ENCODE assay signal across 14 mouse cellular contexts in the genomic region with DNA sequence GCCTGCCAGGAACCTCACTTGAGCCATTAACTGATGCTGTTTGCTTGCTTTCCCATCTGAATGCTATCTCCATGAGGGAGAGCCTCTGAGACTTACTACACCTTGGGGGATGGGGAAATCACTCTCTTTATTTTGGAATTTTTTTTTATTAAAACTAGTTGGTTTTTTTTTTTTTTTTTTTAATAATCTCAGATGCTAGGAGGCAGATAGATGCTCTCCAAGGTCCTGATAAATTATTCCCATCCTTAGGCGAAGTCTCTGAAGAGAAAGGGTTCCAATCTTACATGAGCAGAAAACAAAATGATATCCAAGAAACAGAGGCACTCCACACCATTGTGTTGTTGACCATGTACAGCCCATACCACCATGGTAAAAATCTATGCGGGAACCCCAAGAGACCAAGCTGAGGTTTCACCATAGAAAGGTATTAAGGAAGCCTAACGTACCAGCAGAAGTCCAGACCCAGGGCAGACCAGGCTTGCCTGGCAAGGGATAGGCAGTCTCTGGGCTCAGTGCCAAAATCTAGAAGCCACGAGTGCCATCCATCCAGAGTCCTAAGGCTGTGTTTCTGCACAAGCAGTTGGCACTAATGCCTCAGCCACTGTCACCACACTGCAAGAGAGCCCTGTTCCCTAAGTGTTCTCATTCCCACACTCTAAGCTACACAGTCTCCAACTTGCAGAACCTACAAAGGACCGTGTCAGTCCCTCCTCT.
DNase-seq lines count a peak whose midpoint lies in the region; ATAC-seq and TF ChIP-seq lines count a peak whose summit lies in the region.
"Had no signal": no experiment of that assay in that cellular context is flagged by ENCODE, and none has a peak within 500 bp of the region (broad histone marks: within the 10 kb centered on the region; RNA-seq: fewer than 3 reads in every experiment).

No protein-coding gene starts in this region.

- in situ Hi-C loops in ES-E14 (cut with MboI; ENCODE audit: low sequenced_read_pairs in 2 of 2, unreplicated experiment in 2 of 2): no loop called here

- peak; percentile 18 for DNase-seq in adrenal gland, adult 2 months
- no peak for DNase-seq in adrenal gland, adult 18-20 months (ENCODE audit: low spot score in 2 of 2)
- DNase-seq in kidney, adult 18-20 months: peak; percentile 15
- no peak for DNase-seq in ES-E14 (ENCODE audit: low read depth, low spot score)
- DNase-seq in cerebellum, postnatal 10 days: peak; percentile 80 to 83
- DNase-seq in gastrocnemius, postnatal 25 days: no peak
- DNase-seq: thymus, postnatal 14 days had no signal

- 0 out of 2 replicates have a peak, but pooled peaks cover 5% of the 10 kb centered on the region for H3K4me1 ChIP-seq in kidney, embryonic 14.5 days (ENCODE audit: control insufficient read depth, insufficient read depth, low read length)
- H3K4me1 ChIP-seq in ES-E14 (ENCODE audit: control insufficient read depth in 2 of 2, insufficient read depth in 2 of 2, low read length in 2 of 2, poor library complexity in 1 of 2): no peaks in the 10 kb centered on the region
- H3K4me1 ChIP-seq: embryonic facial prominence, embryonic 12.5 days had no signal

- H3K9ac ChIP-seq in kidney, embryonic 14.5 days (ENCODE audit: low read depth, low read length): no peak overlapping the region
- no peak overlapping the region for H3K9ac ChIP-seq in ES-E14 (ENCODE audit: insufficient read depth, low read depth, low read length, poor library complexity, severe bottlenecking)
- H3K9ac ChIP-seq: embryonic facial prominence, embryonic 12.5 days; heart, embryonic 15.5 days; midbrain, embryonic 15.5 days had no signal

- no peaks in the 10 kb centered on the region for H3K36me3 ChIP-seq in kidney, embryonic 14.5 days (ENCODE audit: control insufficient read depth, insufficient read depth, low read length)
- H3K36me3 ChIP-seq in ES-E14 (ENCODE audit: control insufficient read depth, insufficient read depth, low read length, poor library complexity, severe bottlenecking): no peaks in the 10 kb centered on the region
- H3K36me3 ChIP-seq: embryonic facial prominence, embryonic 12.5 days; heart, embryonic 15.5 days; midbrain, embryonic 15.5 days had no signal

- H3K4me2 ChIP-seq in kidney, embryonic 14.5 days (replicated peaks; ENCODE audit: low read depth, low read length): no peak overlapping the region
- H3K4me2 ChIP-seq: embryonic facial prominence, embryonic 12.5 days; heart, embryonic 15.5 days; midbrain, embryonic 15.5 days had no signal

- H3K27ac ChIP-seq in kidney, embryonic 14.5 days (ENCODE audit: low read depth, low read length): no peak overlapping the region
- no peak overlapping the region for H3K27ac ChIP-seq in ES-E14 (ENCODE audit: insufficient read depth, low read depth, low read length, poor library complexity, severe bottlenecking)
- H3K27ac ChIP-seq: embryonic facial prominence, embryonic 12.5 days; heart, embryonic 15.5 days; midbrain, embryonic 15.5 days had no signal

- no peaks in the 10 kb centered on the region for H3K27me3 ChIP-seq in kidney, embryonic 14.5 days (ENCODE audit: control insufficient read depth, insufficient read depth, low read length)
- H3K27me3 ChIP-seq: embryonic facial prominence, embryonic 12.5 days; heart, embryonic 15.5 days; midbrain, embryonic 15.5 days had no signal

- 77% methylated on average over 5 of the region's 5 CpGs for WGBS in kidney, embryonic 14.5 days

- H3K9me3 ChIP-seq in kidney, embryonic 14.5 days (ENCODE audit: control insufficient read depth, low read length): no peaks in the 10 kb centered on the region
- H3K9me3 ChIP-seq in ES-E14 (ENCODE audit: control insufficient read depth, insufficient read depth, low read depth, low read length): no peaks in the 10 kb centered on the region
- H3K9me3 ChIP-seq: embryonic facial prominence, embryonic 12.5 days; heart, embryonic 15.5 days; midbrain, embryonic 15.5 days had no signal

- no peak overlapping the region for H3K4me3 ChIP-seq in kidney, embryonic 14.5 days (ENCODE audit: low read length)
- no peak overlapping the region for H3K4me3 ChIP-seq in ES-E14 (ENCODE audit: insufficient read depth in 1 of 2, low read depth in 1 of 2, low read length in 2 of 2, poor library complexity in 1 of 2, severe bottlenecking in 1 of 2)
- H3K4me3 ChIP-seq: embryonic facial prominence, embryonic 12.5 days; heart, embryonic 15.5 days; midbrain, embryonic 15.5 days had no signal

- ATAC-seq in kidney, embryonic 14.5 days (ENCODE audit: low FRiP score, low TSS enrichment): no peak
- ATAC-seq in CD4-positive, CD25-positive, alpha-beta regulatory T cell, adult 4 months: no peak
- ATAC-seq: forebrain, embryonic 16.5 days; intestine, postnatal 0 days; midbrain, embryonic 15.5 days had no signal

TF ChIP-seq in ES-E14, 5 proteins besides CTCF, POLR2A, EP300 and RAD21:
- TF ChIP-seq ZC3H11A (IDR thresholded peaks at IDR 0.05; ENCODE audit: borderline replicate concordance, low read depth, low read length) (no peak), MAFK (IDR thresholded peaks at IDR 0.05; ENCODE audit: insufficient read depth, low read depth, low read length) (no peak), ZNF384 (IDR thresholded peaks at IDR 0.05; ENCODE audit: low read depth, low read length) (peak; percentile 90)

Comparison
In these comparisons a context has a peak if more than half of its experiments do, and no peak if none do; other contexts are left out.
1. DNase-seq: peak in adrenal gland, adult 2 months (single experiment), kidney, adult 18-20 months (single experiment) and cerebellum, postnatal 10 days (2 of 2); none in adrenal gland, adult 18-20 months (0 of 2), ES-E14 (single experiment) and gastrocnemius, postnatal 25 days (single experiment).